Mouse (Mus musculus) T-helper 2 cell (primary cell): Measurements from ENCODE around the gene Tubb5.

Experiments
- in situ Hi-C: fragments of 300-600 bp; cut with MboI, MseI; formaldehyde crosslinking; loops from one replicate; pipeline ENCODE4 v1.15.1; 2025; ENCODE audit warnings: high pct_unique_total_duplicates

Gene Tubb5

DNA sequence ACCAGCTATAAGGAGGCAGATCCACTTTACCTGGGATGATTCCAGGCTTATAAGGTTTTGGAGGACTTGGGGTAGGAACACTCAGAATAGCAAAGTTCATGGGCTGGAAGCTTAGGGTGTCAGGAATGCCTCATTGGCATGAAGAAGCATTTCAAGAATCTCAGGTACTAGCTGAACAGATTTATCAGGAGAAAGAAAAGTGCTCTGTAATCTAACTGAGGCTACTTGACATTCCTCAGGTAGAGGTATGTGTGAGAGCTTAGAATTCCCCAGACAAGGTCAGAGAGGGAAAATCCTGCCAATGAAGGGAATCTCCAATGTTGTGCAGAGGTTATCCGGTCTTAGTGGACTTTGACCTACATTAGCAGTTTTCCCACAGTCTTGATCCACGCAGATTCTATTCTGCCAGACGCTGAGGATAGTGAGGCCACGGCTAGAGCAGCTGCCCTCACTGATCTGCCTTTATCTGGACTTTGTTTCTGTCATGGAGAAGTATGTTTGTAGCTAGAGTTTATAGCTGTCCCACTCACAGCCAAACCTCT lies 34.2 kb downstream of the Tubb5 start:
- in situ Hi-C loops, result no loop called here

DNA sequence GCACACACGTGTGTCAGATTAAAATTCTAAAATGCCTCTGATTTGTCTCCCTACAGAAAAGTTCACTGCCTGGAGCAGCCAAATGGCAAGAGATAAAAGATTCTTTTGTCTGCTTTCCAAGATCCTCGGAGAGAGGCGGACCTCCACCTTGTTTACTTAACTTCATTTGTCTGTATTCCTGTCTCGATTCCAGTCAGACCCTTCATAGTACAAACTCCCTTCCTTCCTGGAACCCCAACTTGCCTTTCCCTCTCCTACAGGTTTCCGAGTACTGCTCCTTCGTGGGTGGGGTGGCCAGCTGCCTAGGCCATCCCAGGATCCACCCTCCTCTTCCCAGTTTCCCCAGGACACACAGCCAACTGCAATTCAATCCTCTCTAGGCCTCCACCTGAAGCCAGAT lies 35.1 kb downstream of the Tubb5 start:
- in situ Hi-C loops, result no loop called here

GRCm38 (mm10) chr17:35800905-35801304 lies 37.2 kb downstream of the Tubb5 start:
- in situ Hi-C loops, result no loop called here

- in situ Hi-C loops, result no loop called here
Measured at GRCm38 (mm10) chr17:35796835-35797234, 41.3 kb downstream of the Tubb5 start.

GRCm38 (mm10) chr17:35795656-35796055 lies 42.5 kb downstream of the Tubb5 start:
- in situ Hi-C loops, result no loop called here

DNA sequence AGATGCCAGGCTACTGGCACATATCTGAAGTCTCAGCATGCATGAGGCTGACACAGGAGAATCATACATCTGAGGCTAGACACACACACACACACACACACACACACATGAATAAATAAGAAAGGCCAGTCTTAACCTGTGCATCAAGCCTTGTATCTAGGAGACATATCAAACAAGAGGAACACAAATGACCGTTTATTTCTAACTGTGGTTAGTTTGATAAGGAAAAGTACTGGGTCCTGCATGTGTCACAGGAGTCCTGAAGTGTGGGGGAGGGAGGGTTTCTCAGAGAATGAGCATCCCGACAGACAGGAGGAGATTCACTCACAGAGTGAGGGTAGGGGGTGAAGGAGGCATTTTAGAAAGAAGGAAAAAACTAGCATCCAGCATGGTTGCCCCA lies 43.0 kb downstream of the Tubb5 start:
- in situ Hi-C loops, result no loop called here

GRCm38 (mm10) chr17:35792837-35793236 lies 45.3 kb downstream of the Tubb5 start:
- in situ Hi-C loops, result no loop called here

DNA sequence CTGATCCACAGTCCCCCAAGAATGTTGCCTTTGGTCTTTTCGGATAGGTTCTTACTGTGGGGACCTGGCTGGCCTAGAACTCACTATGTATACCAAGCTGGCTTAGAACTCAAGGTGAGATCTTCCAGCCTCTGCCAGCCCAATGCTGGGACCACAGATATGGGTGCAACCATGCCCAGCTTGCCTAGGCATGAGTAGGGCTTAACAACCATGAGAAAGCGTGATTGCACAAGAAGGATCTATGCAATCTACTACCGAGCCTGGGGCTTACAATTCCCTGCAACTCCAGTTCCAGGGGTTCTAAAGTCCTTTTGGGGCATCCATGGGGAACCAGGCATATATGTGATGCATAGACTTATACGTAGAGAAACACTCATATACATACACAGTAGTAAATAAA lies 47.2 kb downstream of the Tubb5 start:
- in situ Hi-C loops, result no loop called here

- in situ Hi-C loops, result no loop called here
Measured at GRCm38 (mm10) chr17:35788025-35788424, 50.1 kb downstream of the Tubb5 start.

DNA sequence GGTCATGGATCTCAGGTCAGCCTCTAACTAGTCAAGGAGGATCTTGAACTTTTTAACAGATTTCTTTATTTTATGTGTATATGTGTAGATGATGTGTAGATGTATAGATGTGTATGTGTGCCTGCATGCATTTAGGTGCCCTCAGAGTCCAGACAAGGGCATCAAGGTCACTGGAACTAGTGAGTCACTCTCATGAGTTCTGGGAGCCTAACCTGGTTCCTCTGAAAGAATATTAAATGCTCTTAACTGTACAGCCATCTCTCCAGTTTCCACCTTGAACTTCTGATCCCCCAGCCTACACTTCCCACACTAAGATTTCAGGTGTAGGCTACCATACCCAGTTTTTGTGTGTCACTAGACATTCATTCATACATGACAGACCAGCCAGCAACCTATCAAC lies 50.6 kb downstream of the Tubb5 start:
- in situ Hi-C loops, result no loop called here

DNA sequence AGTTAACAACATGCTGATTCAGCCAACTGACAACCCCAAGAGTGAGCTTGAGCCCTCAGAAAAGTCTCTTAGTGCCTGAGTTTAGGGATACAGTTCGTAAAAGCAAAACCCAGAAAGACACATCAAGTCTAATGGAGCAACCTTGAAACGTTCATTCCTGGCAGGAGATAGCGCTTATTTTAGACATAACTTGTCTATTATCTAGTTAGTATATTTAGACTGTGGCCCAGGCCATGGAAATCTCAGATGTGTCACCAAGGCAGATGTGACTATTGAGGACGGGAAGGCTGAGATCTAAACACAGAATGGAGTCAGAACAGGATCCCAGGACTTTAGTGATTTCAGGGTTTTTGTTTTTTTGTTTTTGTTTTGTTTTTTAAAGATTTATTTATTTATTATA lies 53.0 kb downstream of the Tubb5 start:
- in situ Hi-C loops, result no loop called here

DNA sequence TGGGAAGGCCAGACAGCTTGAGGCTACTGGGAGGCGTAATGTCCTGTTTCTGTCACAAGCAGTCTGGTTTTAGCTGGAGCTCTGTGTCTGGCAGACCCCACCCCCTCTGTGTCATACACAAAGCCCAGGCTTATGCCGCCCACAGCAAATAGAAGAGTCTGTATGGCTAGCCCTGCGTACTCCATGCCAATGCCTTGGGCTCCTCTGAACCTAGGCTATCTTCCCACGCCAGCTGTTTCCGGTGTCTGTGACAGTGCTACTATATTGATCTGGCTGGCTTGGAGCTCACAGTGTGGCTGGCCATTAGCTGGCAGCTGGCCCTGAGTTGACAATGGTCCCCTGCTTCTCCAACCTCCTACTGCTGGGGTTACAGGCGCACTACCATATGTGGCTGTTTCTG lies 54.2 kb downstream of the Tubb5 start:
- in situ Hi-C loops, result no loop called here
